Mouse (Mus musculus) intestine, embryonic 15.5 days (tissue): ENCODE data around the gene Mb21d2. TPM values are rescaled to one million over a fixed set of nuclear protein-coding genes. Genes with fewer than 3 reads are reported as not detected.

Experiments
- ATAC-seq: fragments of 200-750 bp; cut with Nextera tagmentation; 2 replicates; pipeline ENCODE4 v1.8.0; 2017; ENCODE audit warnings: moderate TSS enrichment, moderate library complexity
- H3K27ac ChIP-seq: fragments of 300-500 bp; sonication (generic); 2 replicates; pipeline ENCODE4 v1.5.1; 2015; ENCODE audit warnings: mild to moderate bottlenecking, inconsistent platforms
- H3K27me3 ChIP-seq: fragments of 300-500 bp; sonication (generic); replicated peaks from 2 replicates; pipeline ENCODE4 v1.6.1; 2015; ENCODE audit warnings: inconsistent platforms
- H3K36me3 ChIP-seq: fragments of 300-500 bp; sonication (generic); 2 replicates; pipeline ENCODE4 v1.6.1; 2015; ENCODE audit warnings: inconsistent platforms
- H3K4me1 ChIP-seq: fragments of 300-500 bp; sonication (generic); replicated peaks from 2 replicates; pipeline ENCODE4 v1.6.1; 2015; ENCODE audit warnings: inconsistent platforms
- H3K4me2 ChIP-seq: fragments of 300-500 bp; sonication (generic); replicated peaks from 2 replicates; pipeline ENCODE4 v1.6.1; 2015; ENCODE audit warnings: mild to moderate bottlenecking, inconsistent platforms
- H3K4me3 ChIP-seq: fragments of 300-500 bp; sonication (generic); replicated peaks from 2 replicates; pipeline ENCODE4 v1.5.1; 2015; ENCODE audit warnings: inconsistent platforms
- H3K9ac ChIP-seq: fragments of 300-500 bp; sonication (generic); 2 replicates; pipeline ENCODE4 v1.6.1; 2015; ENCODE audit warnings: inconsistent platforms
- H3K9me3 ChIP-seq: fragments of 300-500 bp; sonication (generic); 2 replicates; pipeline ENCODE4 v1.6.1; 2016; ENCODE audit warnings: inconsistent platforms
- WGBS: fragments of 180-500 bp; shearing (Covaris S2); methylation state at CpG from one replicate; pipeline ENCODE4 v1.1.7; 2015; 5-methylcytosine and 5-hydroxymethylcytosine counted together
- polyA plus RNA-seq: library from polyadenylated mRNA; unstranded; fragments of >200 nt; fragmentation: Nextera tagmentation; extraction: Ambion mirVana; gene quantifications from 2 replicates; pipeline ENCODE4 v1.2.1, GENCODE M21; 2015

The Mb21d2 gene
- polyA plus RNA-seq, 1 experiment from 2014 or later, result 9.1 TPM

DNA sequence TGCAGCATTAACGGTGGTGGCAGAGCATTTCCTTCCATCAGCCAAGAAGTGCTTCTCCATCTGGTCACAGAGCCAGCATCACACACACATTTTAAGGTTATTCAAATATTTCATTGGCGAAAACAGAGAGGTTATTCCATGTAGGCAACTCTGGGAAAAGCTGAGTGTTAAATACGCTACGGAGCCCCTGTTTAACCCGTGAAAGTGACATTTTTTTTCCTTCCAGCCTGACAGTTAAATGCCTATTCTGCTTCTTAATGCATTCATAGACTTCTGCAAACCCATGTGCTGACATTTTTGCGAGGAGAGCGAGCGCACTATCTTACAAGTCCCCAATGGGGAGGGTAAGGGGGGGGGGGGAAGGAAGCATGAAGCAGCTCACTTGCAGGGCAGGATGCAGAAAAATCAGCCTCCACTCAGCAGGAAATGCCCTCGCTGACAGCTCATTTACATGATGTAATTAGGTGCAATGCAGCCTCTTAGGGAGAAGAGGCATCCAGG is 52.3 kb downstream of the Mb21d2 start:
- H3K27me3 ChIP-seq, result no peaks in the 10 kb centered on the region
- ATAC-seq, result no peak
- no peak overlapping the region for H3K27ac ChIP-seq
- no peak overlapping the region for H3K4me2 ChIP-seq
- peaks cover 20% of the 10 kb centered on the region for H3K4me1 ChIP-seq
- H3K4me3 ChIP-seq, result no peak overlapping the region
- no peaks in the 10 kb centered on the region for H3K9me3 ChIP-seq
- no peak overlapping the region for H3K9ac ChIP-seq
- WGBS, result 57% methylated on average over 9 of the region's 9 CpGs
- no peaks in the 10 kb centered on the region for H3K36me3 ChIP-seq

DNA sequence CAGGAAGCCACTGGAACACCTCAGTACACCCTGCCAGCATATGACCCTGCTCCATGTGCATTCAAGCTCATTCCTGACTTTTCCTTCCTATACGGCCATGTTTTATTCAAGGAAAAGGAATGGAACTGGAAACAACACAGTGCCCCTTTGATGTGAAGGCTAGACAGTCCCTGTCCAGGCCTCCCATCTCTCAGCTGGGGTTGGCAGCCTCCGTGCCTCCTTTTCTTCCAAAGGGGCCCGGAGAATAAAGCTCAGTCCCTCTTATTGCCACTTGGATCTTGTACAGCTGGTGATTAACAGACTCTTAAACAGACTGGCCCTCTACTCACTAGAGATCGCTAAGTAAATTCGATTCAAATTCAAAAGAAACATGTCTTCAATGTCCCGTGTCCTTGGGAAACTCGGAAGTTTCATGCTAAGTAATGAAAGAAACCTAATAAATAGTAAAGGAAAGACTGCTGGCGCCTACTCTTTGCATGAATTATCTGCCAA is 56.0 kb downstream of the Mb21d2 start:
- no peak overlapping the region for H3K9ac ChIP-seq
- no peak overlapping the region for H3K27ac ChIP-seq
- no peak for ATAC-seq
- H3K36me3 ChIP-seq, result no peaks in the 10 kb centered on the region
- H3K4me3 ChIP-seq, result no peak overlapping the region
- 0 out of 2 replicates have a peak, but pooled peaks cover 11% of the 10 kb centered on the region for H3K4me1 ChIP-seq
- no peaks in the 10 kb centered on the region for H3K27me3 ChIP-seq
- H3K9me3 ChIP-seq, result no peaks in the 10 kb centered on the region
- WGBS, result 74% methylated on average over 8 of the region's 8 CpGs
- no peak overlapping the region for H3K4me2 ChIP-seq

DNA sequence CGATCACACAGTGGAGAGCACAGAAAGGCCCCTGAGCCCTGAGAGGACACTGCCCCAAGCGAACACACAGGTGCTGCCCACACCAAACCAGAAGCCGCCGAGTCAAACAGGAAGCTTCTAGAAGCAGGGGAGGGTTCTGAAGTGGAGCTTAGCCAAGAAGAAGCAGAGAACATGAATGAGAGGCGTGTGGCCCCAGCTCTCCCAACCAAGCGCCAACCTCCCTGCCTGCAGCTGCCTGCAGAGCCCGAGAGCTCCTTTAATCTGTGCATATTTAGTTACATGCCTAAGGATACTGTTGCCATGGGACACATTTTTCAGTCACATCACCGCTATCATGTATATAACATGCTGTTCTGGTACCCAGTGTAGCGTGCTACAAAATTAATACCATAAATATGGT is 58.6 kb downstream of the Mb21d2 start:
- H3K36me3 ChIP-seq, result no peaks in the 10 kb centered on the region
- H3K9ac ChIP-seq, result no peak overlapping the region
- H3K4me3 ChIP-seq, result no peak overlapping the region
- no peak overlapping the region for H3K4me2 ChIP-seq
- H3K27me3 ChIP-seq, result no peaks in the 10 kb centered on the region
- H3K4me1 ChIP-seq, result 0 out of 2 replicates have a peak, but pooled peaks cover 16% of the 10 kb centered on the region
- no peak for ATAC-seq
- H3K27ac ChIP-seq, result no peak overlapping the region
- 73% methylated on average over 9 of the region's 9 CpGs for WGBS
- H3K9me3 ChIP-seq, result no peaks in the 10 kb centered on the region

DNA sequence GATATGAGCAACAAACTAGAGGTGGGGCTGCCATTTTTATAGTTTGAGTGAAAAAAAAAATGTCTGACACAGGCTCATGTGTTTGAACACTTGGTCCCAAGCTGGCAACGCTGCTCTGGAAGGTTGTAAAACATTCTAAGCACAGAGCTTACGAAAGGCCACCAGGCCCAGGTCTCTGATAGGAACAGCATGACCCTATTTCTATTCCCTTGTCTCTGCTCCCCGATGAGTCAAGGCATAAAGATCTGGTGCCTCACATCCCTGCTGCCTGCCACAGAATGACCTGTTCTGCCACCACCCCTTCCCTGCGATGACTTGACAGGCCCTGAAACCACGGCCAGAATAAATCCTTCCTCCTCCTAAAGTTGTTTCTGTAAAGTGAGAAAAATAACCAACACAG is 59.0 kb downstream of the Mb21d2 start:
- H3K4me2 ChIP-seq, result no peak overlapping the region
- H3K27me3 ChIP-seq, result no peaks in the 10 kb centered on the region
- no peak overlapping the region for H3K27ac ChIP-seq
- no peak overlapping the region for H3K4me3 ChIP-seq
- no peak overlapping the region for H3K9ac ChIP-seq
- H3K36me3 ChIP-seq, result no peaks in the 10 kb centered on the region
- no peaks in the 10 kb centered on the region for H3K9me3 ChIP-seq
- H3K4me1 ChIP-seq, result 0 out of 2 replicates have a peak, but pooled peaks cover 16% of the 10 kb centered on the region
- ATAC-seq, result no peak
- 66% methylated on average over 5 of the region's 5 CpGs for WGBS

DNA sequence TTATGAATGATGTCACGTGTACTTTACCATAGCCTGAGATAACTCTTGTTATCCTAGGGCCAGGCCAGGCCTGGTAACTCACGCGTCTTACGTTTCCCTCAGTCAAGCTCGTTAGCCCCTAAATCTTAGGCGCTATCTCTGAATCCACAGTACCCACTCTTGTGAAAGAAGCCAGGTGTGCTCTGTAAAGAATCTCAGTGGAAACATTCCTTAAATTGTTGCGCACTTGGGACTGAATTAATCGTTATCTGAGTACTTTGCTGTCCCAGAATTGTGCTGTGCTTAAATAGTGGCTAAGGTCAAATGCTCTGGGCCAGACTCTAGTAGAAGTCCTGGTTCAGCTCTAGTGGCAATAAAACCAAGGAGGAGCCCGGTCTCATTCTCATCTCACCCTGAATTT is 60.6 kb downstream of the Mb21d2 start:
- ATAC-seq, result peak; percentile 49
- H3K27ac ChIP-seq, result no peak overlapping the region; the same call in 1 of the 2 replicates
- H3K9me3 ChIP-seq, result no peaks in the 10 kb centered on the region
- no peak overlapping the region for H3K4me2 ChIP-seq
- no peak overlapping the region for H3K9ac ChIP-seq
- no peaks in the 10 kb centered on the region for H3K36me3 ChIP-seq
- no peak overlapping the region for H3K4me3 ChIP-seq
- H3K27me3 ChIP-seq, result no peaks in the 10 kb centered on the region
- H3K4me1 ChIP-seq, result 0 out of 2 replicates have a peak, but pooled peaks cover 16% of the 10 kb centered on the region
- WGBS, result 45% methylated on average over 9 of the region's 9 CpGs

DNA sequence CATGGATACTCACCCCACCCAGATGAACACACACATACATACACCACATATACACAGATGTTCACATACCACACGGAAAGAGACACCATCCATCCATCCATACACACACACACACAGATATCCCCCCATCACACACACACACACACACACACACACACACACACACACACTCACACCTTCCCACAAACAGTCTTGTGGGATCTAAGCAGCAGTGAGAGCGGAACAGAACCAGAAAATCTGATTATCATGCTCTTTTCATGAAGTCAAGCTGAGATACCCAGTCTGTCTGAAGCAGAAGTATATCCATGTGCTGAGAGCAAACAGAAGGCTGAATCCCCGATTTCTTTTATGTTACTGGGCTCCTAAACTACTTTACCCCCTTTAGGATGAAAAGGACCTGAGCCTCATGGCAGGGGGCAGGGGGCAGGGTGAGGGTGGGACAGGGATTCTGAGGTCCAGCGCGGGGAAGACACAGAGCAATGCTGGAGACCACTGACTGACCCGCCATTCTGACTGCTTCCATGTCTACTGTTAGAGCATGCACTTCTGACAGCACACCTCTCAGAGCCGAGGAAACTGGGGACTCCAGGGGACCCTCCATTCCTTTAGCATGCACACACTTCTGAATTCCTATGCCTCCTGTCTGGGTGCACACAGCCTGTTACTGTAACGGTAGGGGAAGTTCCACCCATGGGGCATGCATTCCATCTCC is 62.7 kb downstream of the Mb21d2 start:
- no peak for ATAC-seq
- 62% methylated on average over 8 of the region's 8 CpGs for WGBS
- Histone ChIP-seq H3K36me3 (no peaks in the 10 kb centered on the region), H3K4me3 (no peak overlapping the region), H3K4me1 (peaks cover 23% of the 10 kb centered on the region; the same call in 1 of the 2 replicates), H3K27ac (no peak overlapping the region), H3K4me2 (no peak overlapping the region), H3K9ac (no peak overlapping the region), H3K9me3 (no peaks in the 10 kb centered on the region), H3K27me3 (no peaks in the 10 kb centered on the region)

DNA sequence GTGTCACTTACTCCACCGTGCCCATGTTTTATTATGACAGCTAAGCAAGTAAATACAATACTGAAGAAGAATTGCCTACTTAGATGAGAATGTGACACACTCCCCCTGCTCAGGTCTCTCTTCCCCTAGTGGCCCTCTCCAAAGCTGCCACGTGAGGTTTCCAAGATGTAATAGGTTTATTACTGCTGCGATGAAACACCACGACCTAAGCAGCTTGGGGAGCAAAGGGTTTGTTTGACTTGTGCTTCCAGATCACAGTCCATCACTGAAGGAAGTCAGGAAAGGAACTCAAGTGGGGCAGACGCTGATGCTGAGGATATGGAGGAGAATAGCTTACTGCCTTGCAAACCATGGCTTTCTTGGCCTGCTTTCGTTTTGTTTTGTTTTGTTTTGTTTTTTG is 65.9 kb downstream of the Mb21d2 start:
- no peaks in the 10 kb centered on the region for H3K9me3 ChIP-seq
- H3K4me1 ChIP-seq, result peaks cover 21% of the 10 kb centered on the region
- no peak overlapping the region for H3K27ac ChIP-seq
- ATAC-seq, result peak; percentile 82
- no peak overlapping the region for H3K4me3 ChIP-seq
- H3K36me3 ChIP-seq, result no peaks in the 10 kb centered on the region
- H3K27me3 ChIP-seq, result no peaks in the 10 kb centered on the region
- H3K4me2 ChIP-seq, result no peak overlapping the region
- no peak overlapping the region for H3K9ac ChIP-seq
- WGBS, result 32% methylated on average over 6 of the region's 6 CpGs

DNA sequence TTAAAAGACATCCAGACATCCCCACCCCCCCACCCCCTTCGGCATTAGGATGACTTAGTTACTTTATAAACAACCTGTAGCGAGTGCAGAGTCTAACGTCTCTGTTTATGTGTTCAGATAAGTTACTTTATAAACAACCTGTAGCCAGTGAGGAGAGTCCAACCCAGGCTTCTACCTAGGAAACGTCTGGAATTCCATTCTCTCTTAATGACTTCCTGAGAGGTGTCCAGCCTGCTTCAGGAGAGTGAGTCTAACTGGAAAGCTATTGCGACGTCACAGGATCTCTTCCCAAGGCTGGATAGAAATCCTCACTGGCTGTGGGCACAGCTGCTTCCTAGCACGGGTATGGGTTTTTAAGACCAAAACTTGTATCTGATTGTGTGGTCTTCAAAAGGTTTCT is 67.4 kb downstream of the Mb21d2 start:
- H3K9me3 ChIP-seq, result no peaks in the 10 kb centered on the region
- no peak overlapping the region for H3K9ac ChIP-seq
- no peaks in the 10 kb centered on the region for H3K36me3 ChIP-seq
- 0 out of 2 replicates have a peak, but pooled peaks have one; percentile 29 for ATAC-seq
- H3K4me3 ChIP-seq, result no peak overlapping the region
- H3K4me2 ChIP-seq, result no peak overlapping the region
- H3K27me3 ChIP-seq, result no peaks in the 10 kb centered on the region
- peaks cover 22% of the 10 kb centered on the region for H3K4me1 ChIP-seq
- no peak overlapping the region for H3K27ac ChIP-seq
- WGBS, result 28% methylated on average over 7 of the region's 7 CpGs

DNA sequence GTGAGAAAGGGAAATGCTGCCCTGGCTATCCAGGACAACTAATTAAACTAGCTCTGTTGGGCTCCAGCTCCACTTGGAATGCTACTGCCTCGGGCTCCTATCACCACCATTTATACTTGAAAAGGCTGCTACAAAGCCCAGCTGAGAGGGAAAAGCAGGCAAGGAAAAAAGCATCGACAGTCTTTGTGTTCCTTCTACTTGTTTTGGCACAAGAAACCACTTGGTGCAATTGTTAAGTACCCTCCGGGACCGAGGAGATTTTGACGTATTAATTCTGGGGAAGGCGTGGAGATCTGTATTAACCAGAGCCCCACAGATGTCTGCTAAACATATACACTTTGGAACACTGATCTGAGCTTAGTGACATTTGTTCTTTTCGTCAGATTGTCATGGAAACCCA is 69.8 kb downstream of the Mb21d2 start:
- Histone ChIP-seq H3K4me1 (peaks cover 22% of the 10 kb centered on the region), H3K4me2 (no peak overlapping the region), H3K27ac (no peak overlapping the region), H3K4me3 (no peak overlapping the region), H3K9ac (no peak overlapping the region), H3K36me3 (no peaks in the 10 kb centered on the region), H3K9me3 (no peaks in the 10 kb centered on the region), H3K27me3 (no peaks in the 10 kb centered on the region)
- 35% methylated on average over 7 of the region's 7 CpGs for WGBS
- no peak for ATAC-seq

DNA sequence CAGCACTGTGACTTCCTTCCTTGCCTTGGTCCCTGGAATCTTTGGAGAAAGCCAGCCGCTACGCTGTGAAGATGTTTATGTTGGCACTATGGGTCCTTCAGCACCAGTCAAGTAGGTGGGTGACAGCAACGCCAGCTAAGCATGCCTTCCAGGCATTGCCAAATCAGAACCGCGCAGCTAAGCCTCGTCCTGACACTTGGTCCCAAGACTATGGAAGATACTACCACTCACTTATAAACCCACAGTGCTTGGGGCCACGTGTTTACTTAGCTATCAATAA is 70.5 kb downstream of the Mb21d2 start:
- Histone ChIP-seq H3K27me3 (no peaks in the 10 kb centered on the region), H3K4me3 (no peak overlapping the region), H3K9me3 (no peaks in the 10 kb centered on the region), H3K4me1 (peaks cover 22% of the 10 kb centered on the region), H3K36me3 (no peaks in the 10 kb centered on the region), H3K27ac (no peak overlapping the region), H3K4me2 (no peak overlapping the region), H3K9ac (no peak overlapping the region)
- WGBS, result 59% methylated on average over 7 of the region's 7 CpGs
- ATAC-seq, result no peak

DNA sequence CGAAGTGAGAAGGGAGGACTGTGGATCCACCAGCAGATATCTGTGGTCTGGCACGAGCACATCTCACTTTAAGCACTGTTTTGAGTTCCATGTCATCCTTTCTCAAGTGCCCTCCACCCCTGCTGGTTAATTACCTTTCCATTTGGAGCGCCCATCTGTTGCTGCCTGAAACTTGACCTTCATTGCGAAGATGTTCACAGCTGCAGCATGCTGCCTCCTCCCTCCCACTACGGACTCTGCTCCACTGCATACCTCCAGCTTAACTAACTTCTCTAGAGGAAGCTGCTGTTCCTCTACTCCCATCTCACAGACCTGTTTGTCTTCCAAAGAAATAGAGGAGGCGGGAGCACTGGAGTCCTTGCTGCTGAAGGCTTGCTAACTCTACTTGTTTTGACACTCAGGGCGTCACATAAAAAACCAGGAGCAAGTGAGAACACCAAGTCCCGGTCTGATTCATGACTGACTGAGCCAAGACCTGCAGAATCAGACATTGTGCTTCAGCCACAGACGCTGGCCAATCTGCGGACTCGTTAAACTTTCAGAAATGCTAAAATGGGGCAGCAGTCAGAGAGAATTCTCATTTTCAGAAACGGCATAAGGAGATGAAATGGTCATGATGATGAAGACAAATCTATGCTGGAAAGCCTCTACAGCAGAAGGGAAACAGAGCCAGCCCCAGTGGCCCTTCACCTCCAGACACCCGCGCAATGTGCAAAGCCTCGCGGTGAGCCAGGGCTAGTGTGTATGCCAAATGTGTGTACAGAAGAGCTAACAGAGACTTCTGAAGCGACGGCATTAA is 71.1 kb downstream of the Mb21d2 start:
- no peaks in the 10 kb centered on the region for H3K27me3 ChIP-seq
- WGBS, result 45% methylated on average over 18 of the region's 18 CpGs
- ATAC-seq, result 0 out of 2 replicates have a peak, but pooled peaks have one; percentile 52
- H3K4me1 ChIP-seq, result peaks cover 22% of the 10 kb centered on the region
- no peaks in the 10 kb centered on the region for H3K36me3 ChIP-seq
- H3K4me3 ChIP-seq, result no peak overlapping the region
- no peak overlapping the region for H3K9ac ChIP-seq
- H3K4me2 ChIP-seq, result no peak overlapping the region
- no peaks in the 10 kb centered on the region for H3K9me3 ChIP-seq
- H3K27ac ChIP-seq, result no peak overlapping the region

DNA sequence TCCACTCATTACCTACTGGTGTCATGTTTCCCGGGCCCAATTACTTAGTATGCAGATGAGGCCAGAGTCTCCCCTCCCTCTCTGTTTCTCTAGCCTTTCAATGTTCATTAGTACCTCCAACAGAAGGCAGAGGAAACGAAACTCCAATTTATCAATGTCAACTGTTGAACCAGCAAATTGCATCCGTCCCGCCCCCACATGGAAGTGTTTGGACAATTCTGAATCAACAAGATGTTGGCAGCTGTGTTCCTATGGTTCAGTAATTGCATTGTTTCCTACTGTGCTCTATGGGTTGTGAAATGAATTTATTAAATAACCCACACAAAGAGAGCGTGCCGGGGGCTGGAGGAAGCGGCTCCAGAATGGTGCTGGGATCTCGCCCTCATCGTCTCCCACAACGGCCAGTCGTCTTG is 78.1 kb downstream of the Mb21d2 start:
- no peaks in the 10 kb centered on the region for H3K27me3 ChIP-seq
- WGBS, result 58% methylated on average over 11 of the region's 11 CpGs
- no peaks in the 10 kb centered on the region; the same call in 1 of the 2 replicates for H3K9me3 ChIP-seq
- peaks cover 5% of the 10 kb centered on the region; the same call in 1 of the 2 replicates for H3K4me1 ChIP-seq
- peak; percentile 61 for ATAC-seq
- no peak overlapping the region for H3K4me3 ChIP-seq
- no peak overlapping the region for H3K9ac ChIP-seq
- H3K4me2 ChIP-seq, result 0 out of 2 replicates have a peak overlapping the region, but pooled peaks have one; percentile 4
- 0 out of 2 replicates have a peak, but pooled peaks cover 4% of the 10 kb centered on the region for H3K36me3 ChIP-seq
- H3K27ac ChIP-seq, result no peak overlapping the region
